Mouse (Mus musculus) splenic B cell, adult 2 months (primary cell): ENCODE results near the gene Hsd17b13.

Experiments
- DNase-seq: peaks from one replicate; pipeline ENCODE4 v3.0.0-alpha.2; 2011; ENCODE audit warnings: low read depth, low spot score
- H3K27me3 ChIP-seq: 2 replicates; pipeline ENCODE4 v1.6.1; 2012; ENCODE audit warnings: mild to moderate bottlenecking, low read length, moderate library complexity, mixed read lengths; ENCODE audit not compliant: control insufficient read depth, poor library complexity, insufficient read depth, severe bottlenecking
- H3K36me3 ChIP-seq: 2 replicates; pipeline ENCODE4 v1.6.1; 2012; ENCODE audit warnings: mild to moderate bottlenecking, low read length, moderate library complexity, mixed read lengths; ENCODE audit not compliant: control insufficient read depth, poor library complexity, insufficient read depth, severe bottlenecking

Gene Hsd17b13

GRCm38 (mm10) chr5:103922436-103922835 is 54.8 kb downstream of the Hsd17b13 start:
- no peaks in the 10 kb centered on the region for H3K36me3 ChIP-seq
- DNase-seq = peak; percentile 15
- no peaks in the 10 kb centered on the region for H3K27me3 ChIP-seq

- DNase-seq = no peak
- no peaks in the 10 kb centered on the region for H3K36me3 ChIP-seq
- no peaks in the 10 kb centered on the region for H3K27me3 ChIP-seq
These were observed 57.7 kb downstream of the Hsd17b13 start for GRCm38 (mm10) chr5:103919497-103919896.

GRCm38 (mm10) chr5:103918233-103918632 is 59.0 kb downstream of the Hsd17b13 start:
- no peaks in the 10 kb centered on the region for H3K36me3 ChIP-seq
- DNase-seq = no peak
- H3K27me3 ChIP-seq = no peaks in the 10 kb centered on the region

- no peaks in the 10 kb centered on the region for H3K27me3 ChIP-seq
- no peak for DNase-seq
- H3K36me3 ChIP-seq = no peaks in the 10 kb centered on the region
These were observed 59.8 kb downstream of the Hsd17b13 start for GRCm38 (mm10) chr5:103917357-103917895.

- Histone ChIP-seq H3K36me3 (no peaks in the 10 kb centered on the region), H3K27me3 (no peaks in the 10 kb centered on the region)
- no peak for DNase-seq
These were observed 60.4 kb downstream of the Hsd17b13 start for GRCm38 (mm10) chr5:103916595-103917356.

GRCm38 (mm10) chr5:103914335-103915226 is 62.6 kb downstream of the Hsd17b13 start:
- H3K27me3 ChIP-seq = no peaks in the 10 kb centered on the region
- peak; percentile 41 for DNase-seq
- H3K36me3 ChIP-seq = no peaks in the 10 kb centered on the region

- H3K27me3 ChIP-seq = no peaks in the 10 kb centered on the region
- no peak for DNase-seq
These were observed 64.1 kb downstream of the Hsd17b13 start for GRCm38 (mm10) chr5:103913150-103913549.

GRCm38 (mm10) chr5:103911555-103911954 is 65.7 kb downstream of the Hsd17b13 start:
- no peak for DNase-seq
- Histone ChIP-seq H3K36me3 (no peaks in the 10 kb centered on the region), H3K27me3 (no peaks in the 10 kb centered on the region)

More at GRCm38 (mm10) chr5:103913150-103913549, 64.1 kb downstream of the Hsd17b13 start:
- H3K36me3 ChIP-seq = no peaks in the 10 kb centered on the region

GRCm38 (mm10) chr5:103910748-103911409 is 66.3 kb downstream of the Hsd17b13 start, which contains the start of gene Klhl8:
TSS of gene Klhl8 (minus strand) at chr5:103911259.
- Histone ChIP-seq H3K27me3 (no peaks in the 10 kb centered on the region), H3K36me3 (no peaks in the 10 kb centered on the region)
- DNase-seq = peak; percentile 82

GRCm38 (mm10) chr5:103910156-103910555 is 67.1 kb downstream of the Hsd17b13 start:
- Histone ChIP-seq H3K36me3 (no peaks in the 10 kb centered on the region), H3K27me3 (no peaks in the 10 kb centered on the region)
- no peak for DNase-seq

GRCm38 (mm10) chr5:103909466-103909865 is 67.7 kb downstream of the Hsd17b13 start:
- no peaks in the 10 kb centered on the region for H3K27me3 ChIP-seq
- no peaks in the 10 kb centered on the region for H3K36me3 ChIP-seq
- DNase-seq = no peak

- Histone ChIP-seq H3K27me3 (no peaks in the 10 kb centered on the region), H3K36me3 (no peaks in the 10 kb centered on the region)
- DNase-seq = no peak
These were observed 68.4 kb downstream of the Hsd17b13 start for GRCm38 (mm10) chr5:103908851-103909250.

GRCm38 (mm10) chr5:103907844-103908243 is 69.4 kb downstream of the Hsd17b13 start:
- Histone ChIP-seq H3K27me3 (no peaks in the 10 kb centered on the region), H3K36me3 (no peaks in the 10 kb centered on the region)
- no peak for DNase-seq

GRCm38 (mm10) chr5:103906173-103906572 is 71.0 kb downstream of the Hsd17b13 start:
- H3K36me3 ChIP-seq = no peaks in the 10 kb centered on the region
- DNase-seq = no peak
- no peaks in the 10 kb centered on the region for H3K27me3 ChIP-seq
